Mouse (Mus musculus): ENCODE measurements around the gene Tlcd1.

GRCm38 (mm10) chr11:78133915-78134314 lies 42.6 kb upstream of the Tlcd1 start:
- no peak for TF ChIP-seq MAX (IDR thresholded peaks at IDR 0.05; ENCODE audit: low read depth)
- TF ChIP-seq USF1 (IDR thresholded peaks at IDR 0.05; ENCODE audit: low read depth), result no peak
